In genomic region chr9:70237136-70237535, GRCm38 (mm10) we compare ENCODE assay signal across 12 mouse cellular contexts.
"Had no signal": no experiment of that assay in that cellular context is flagged by ENCODE, and none has a peak within 500 bp of the region (broad histone marks: within the 10 kb centered on the region; RNA-seq: fewer than 3 reads in every experiment).

No protein-coding gene starts in this region.

- DNase-seq: kidney, adult 8-10 months; kidney, postnatal 25 days; lung, postnatal 4 days; right cerebral cortex, adult 18-20 months; right cerebral cortex, postnatal 25 days; thymus, postnatal 4 days had no signal

- ATAC-seq: liver, embryonic 12.5 days; midbrain, embryonic 16.5 days had no signal

- H3K4me1 ChIP-seq: liver, embryonic 12.5 days; midbrain, embryonic 12.5 days had no signal

- H3K9me3 ChIP-seq: limb, embryonic 15.5 days; liver, embryonic 12.5 days; midbrain, embryonic 12.5 days had no signal

- H3K4me2 ChIP-seq: limb, embryonic 15.5 days; liver, embryonic 12.5 days; lung, embryonic 14.5 days; midbrain, embryonic 12.5 days had no signal

- H3K9ac ChIP-seq: limb, embryonic 15.5 days; liver, embryonic 12.5 days; lung, embryonic 14.5 days; midbrain, embryonic 12.5 days had no signal

- H3K27ac ChIP-seq: left cerebral cortex, adult 2 months; limb, embryonic 15.5 days; liver, embryonic 12.5 days; midbrain, embryonic 12.5 days had no signal

- H3K27me3 ChIP-seq: limb, embryonic 15.5 days; liver, embryonic 12.5 days; midbrain, embryonic 12.5 days had no signal

- H3K4me3 ChIP-seq: left cerebral cortex, adult 2 months; limb, embryonic 15.5 days; liver, embryonic 12.5 days; midbrain, embryonic 12.5 days had no signal

- H3K36me3 ChIP-seq: limb, embryonic 15.5 days; liver, embryonic 12.5 days; midbrain, embryonic 12.5 days had no signal
